Mouse (Mus musculus): ENCODE data around the gene Ring1. TPM values are rescaled to one million over a fixed set of nuclear protein-coding genes. Genes with fewer than 3 reads are reported as not detected.
"Not testable (repeated sequence)": the region's sequence is repeated elsewhere in the genome, so short reads cannot be mapped to it uniquely, and the experiment has no call there.

Ring1 gene
- total RNA-seq, 2 experiments from 2014 or later: 11.6 to 12.8 TPM

- Histone ChIP-seq H3K27ac (peak overlapping the region; percentile 94), H3K4me3 (peak overlapping the region; percentile 94)
- TF ChIP-seq CTCF (IDR thresholded peaks at IDR 0.05): no peak
- DNase-seq: no peak
- intact Hi-C loops (cut with DNase I): no loop called here
These were observed 2.6 kb upstream of the Ring1 start for GRCm38 (mm10) chr17:34026917-34027655.

GRCm38 (mm10) chr17:34026221-34026620, 1.7 kb upstream of the Ring1 start:
- intact Hi-C loops (cut with DNase I): no loop called here
- Histone ChIP-seq H3K27ac (no peak overlapping the region), H3K4me3 (0 out of 2 replicates have a peak overlapping the region, but pooled peaks have one; percentile 93)
- no peak for DNase-seq
- TF ChIP-seq CTCF (IDR thresholded peaks at IDR 0.05): no peak

GRCm38 (mm10) chr17:34025756-34026151, 1.3 kb upstream of the Ring1 start:
- intact Hi-C loops (cut with DNase I): no loop called here
- TF ChIP-seq CTCF (IDR thresholded peaks at IDR 0.05): no peak
- H3K4me3 ChIP-seq: peak overlapping the region; percentile 93
- no peak for DNase-seq
- no peak overlapping the region for H3K27ac ChIP-seq

- Histone ChIP-seq H3K4me3 (peak overlapping the region; percentile 93), H3K27ac (peak overlapping the region; percentile 98)
- DNase-seq: peak; percentile 26
- intact Hi-C loops (cut with DNase I): loop anchor here (5.0 kb wide), 1 partner anchor 68 kb away; the partner anchor contains the start of genes Rps18 and Vps52
- no peak for TF ChIP-seq CTCF (IDR thresholded peaks at IDR 0.05)
These were observed 628 bp upstream of the Ring1 start for GRCm38 (mm10) chr17:34024861-34025755.

- intact Hi-C loops (cut with DNase I): loop anchor here (5.0 kb wide), 1 partner anchor 66 kb away; the partner anchor contains the start of genes Rps18 and Vps52
- peak overlapping the region; percentile 98 for H3K27ac ChIP-seq
- peak overlapping the region; percentile 93 for H3K4me3 ChIP-seq
- DNase-seq: no peak
- TF ChIP-seq CTCF (IDR thresholded peaks at IDR 0.05): no peak
These were observed 802 bp downstream of the Ring1 start for GRCm38 (mm10) chr17:34023678-34024077.

- Histone ChIP-seq H3K27ac (no peak overlapping the region), H3K4me3 (no peak overlapping the region)
- no peak for TF ChIP-seq CTCF (IDR thresholded peaks at IDR 0.05)
- intact Hi-C loops (cut with DNase I): loop anchor here (5.0 kb wide), 1 partner anchor 66 kb away; the partner anchor contains the start of genes Rps18 and Vps52
- DNase-seq: no peak
These were observed 1.5 kb downstream of the Ring1 start for GRCm38 (mm10) chr17:34022987-34023386.

- no peak for TF ChIP-seq CTCF (IDR thresholded peaks at IDR 0.05)
- intact Hi-C loops (cut with DNase I): loop anchor here (5.0 kb wide), 1 partner anchor 65 kb away; the partner anchor contains the start of genes Rps18 and Vps52
- DNase-seq: peak; percentile 31
- H3K27ac ChIP-seq: no peak overlapping the region
- H3K4me3 ChIP-seq: no peak overlapping the region
These were observed 2.1 kb downstream of the Ring1 start for GRCm38 (mm10) chr17:34022414-34022783.

- intact Hi-C loops (cut with DNase I): loop anchor here (5.0 kb wide), 1 partner anchor 64 kb away; the partner anchor contains the start of genes Rps18 and Vps52
- Histone ChIP-seq H3K4me3 (no peak overlapping the region), H3K27ac (no peak overlapping the region)
- peak; percentile 26 for DNase-seq
- TF ChIP-seq CTCF (IDR thresholded peaks at IDR 0.05): no peak
These were observed 2.7 kb downstream of the Ring1 start for GRCm38 (mm10) chr17:34021539-34022413.

GRCm38 (mm10) chr17:34013436-34013835, 11.0 kb downstream of the Ring1 start:
- H3K4me3 ChIP-seq: no peak overlapping the region
- no peak for TF ChIP-seq CTCF (IDR thresholded peaks at IDR 0.05)
- H3K27ac ChIP-seq: no peak overlapping the region
- DNase-seq: no peak
- intact Hi-C loops (cut with DNase I): no loop called here

GRCm38 (mm10) chr17:34010156-34010555, 14.3 kb downstream of the Ring1 start:
- DNase-seq: no peak
- Histone ChIP-seq H3K27ac (no peak overlapping the region), H3K4me3 (no peak overlapping the region)
- intact Hi-C loops (cut with DNase I): no loop called here
- no peak for TF ChIP-seq CTCF (IDR thresholded peaks at IDR 0.05)

- TF ChIP-seq CTCF (IDR thresholded peaks at IDR 0.05): no peak
- no peak for DNase-seq
- Histone ChIP-seq H3K27ac (no peak overlapping the region), H3K4me3 (no peak overlapping the region)
- intact Hi-C loops (cut with DNase I): loop anchor here (5.0 kb wide), 1 partner anchor 1286 kb away; no protein-coding TSS in a partner anchor
These were observed 17.9 kb downstream of the Ring1 start for GRCm38 (mm10) chr17:34006570-34006969.

GRCm38 (mm10) chr17:34003426-34003825, 21.1 kb downstream of the Ring1 start:
- DNase-seq: peak; percentile 40

GRCm38 (mm10) chr17:34000796-34001195, 23.7 kb downstream of the Ring1 start:
- peak overlapping the region; percentile 72; the same call in 1 of the 2 replicates for H3K27ac ChIP-seq
- intact Hi-C loops (cut with DNase I); DNase-seq: not testable (repeated sequence)
- peak overlapping the region; percentile 89 for H3K4me3 ChIP-seq

More at GRCm38 (mm10) chr17:34003426-34003825, 21.1 kb downstream of the Ring1 start:
- no peak overlapping the region for H3K27ac ChIP-seq
- no peak overlapping the region for H3K4me3 ChIP-seq
- intact Hi-C loops (cut with DNase I): no loop called here
- TF ChIP-seq CTCF (IDR thresholded peaks at IDR 0.05): peak; percentile 71

Data from gastrocnemius, adult 2 months (tissue).